8 mouse cellular contexts compared by ENCODE assay signal in the genomic region with DNA sequence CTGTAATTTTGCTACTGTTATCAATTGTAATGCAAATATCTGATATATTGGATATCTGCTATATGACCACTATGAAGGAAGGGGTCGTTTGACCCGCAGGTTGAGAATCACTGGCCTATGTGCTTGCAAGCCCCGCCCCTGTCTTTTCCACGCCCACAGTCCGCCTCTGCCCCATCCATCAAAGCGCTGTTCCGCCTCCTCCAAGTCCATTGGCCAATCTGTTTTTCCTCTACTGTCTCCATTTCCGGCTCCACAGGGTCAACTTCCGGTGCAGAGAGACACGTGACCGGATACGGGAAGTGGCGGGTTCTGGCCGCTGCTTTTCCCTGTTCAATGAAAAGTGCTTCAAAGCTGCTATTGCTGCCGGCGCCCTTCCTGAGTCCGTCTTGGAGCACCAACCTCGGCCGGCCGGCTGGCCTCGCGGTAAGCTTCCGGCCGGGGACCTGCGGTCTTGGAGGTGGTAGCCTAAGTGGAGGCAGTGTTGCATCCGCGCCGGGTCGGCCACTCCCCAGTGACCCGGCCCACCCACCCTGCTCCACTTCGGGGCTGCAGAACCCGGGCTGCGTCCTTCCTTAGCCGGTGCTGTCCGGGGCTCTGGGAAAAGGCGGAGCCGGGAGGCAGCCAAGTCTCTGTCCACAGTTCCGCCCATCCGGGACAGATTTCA. TPM values are rescaled to one million over a fixed set of nuclear protein-coding genes. Genes with fewer than 3 reads are reported as not detected.
DNase-seq lines count a peak whose midpoint lies in the region; ATAC-seq and TF ChIP-seq lines count a peak whose summit lies in the region.

A gene (plus strand): TSS at position 272 of the 664 bp plus-strand sequence.

- H3K9me3 ChIP-seq in megakaryocyte, embryonic 14.5 days = no peaks in the 10 kb centered on the region

- H3K36me3 ChIP-seq in megakaryocyte, embryonic 14.5 days (replicated peaks; ENCODE audit: low read length) = peaks cover 19% of the 10 kb centered on the region

- peaks cover 4% of the 10 kb centered on the region; the same call in 1 of the 2 replicates for H3K4me1 ChIP-seq in cortical plate, adult 2 months (ENCODE audit: control insufficient read depth, insufficient read depth, low read length)
- peaks cover 66% of the 10 kb centered on the region for H3K4me1 ChIP-seq in megakaryocyte, embryonic 14.5 days

- peak; percentile 100 for ATAC-seq in activated CD4-positive, CD25-positive, alpha-beta regulatory T cell, adult 4 months

- 0 out of 2 replicates have a peak, but pooled peaks have one; percentile 54 for TF ChIP-seq POLR2A in cortical plate, adult 2 months (IDR thresholded peaks at IDR 0.05; ENCODE audit: extremely low read depth, insufficient read depth, low read length)

- H3K27ac ChIP-seq in cortical plate, adult 2 months (ENCODE audit: insufficient read depth, low read length) = no peak within 1 kb of the TSS

- peak; percentile 83 to 91 for DNase-seq in gastrocnemius, adult 8-10 months (ENCODE audit: low spot score in 2 of 2)
- DNase-seq in hindlimb bud, embryonic 11.5 days (ENCODE audit: extremely low spot score, low read depth, low spot score) = peak; percentile 80
- peak; percentile 82 to 93 for DNase-seq in left cerebral cortex, adult 8-10 months (ENCODE audit: low spot score in 2 of 2)
- peak; percentile 97 for DNase-seq in right cerebral cortex, postnatal 10 days (ENCODE audit: low spot score in 2 of 2)
- peak; percentile 86 for DNase-seq in urinary bladder, postnatal 25 days (ENCODE audit: low spot score)

- TF ChIP-seq CTCF in cortical plate, adult 2 months (IDR thresholded peaks at IDR 0.05; ENCODE audit: extremely low read depth, insufficient read depth, low read length) = no peak

- H3K27me3 ChIP-seq in megakaryocyte, embryonic 14.5 days (replicated peaks) = no peaks in the 10 kb centered on the region

- H3K4me3 ChIP-seq in cortical plate, adult 2 months (ENCODE audit: insufficient read depth, low read length) = peak within 1 kb of the TSS; percentile 36
- peak within 1 kb of the TSS; percentile 95 for H3K4me3 ChIP-seq in megakaryocyte, embryonic 14.5 days (replicated peaks)

RNA-seq across cellular contexts. Expression of the gene that starts here (rescaled TPM):
- polyA plus RNA-seq in activated CD4-positive, CD25-positive, alpha-beta regulatory T cell, adult 4 months (2017; shearing (Covaris generic)) = 10 to 100 TPM; 40.6 to 53.4 TPM
- polyA plus RNA-seq in cortical plate, adult 2 months (2012; rRNA removed) = 92.7 and 104 TPM in 2 replicates
- 10 to 100 TPM in 3 of 4 experiments, 1 to 10 TPM in 1; 9.5 to 12.7 (median 11.3) TPM for total RNA-seq in gastrocnemius, adult 8-10 months (2022)
- 10 to 100 TPM; 48.8 to 59.2 (median 57.1) TPM for total RNA-seq in left cerebral cortex, adult 8-10 months (2022)
- 1.2 TPM in 1 of 2 replicates, not detected in the other for polyA plus RNA-seq in megakaryocyte, embryonic 14.5 days (2012; ENCODE audit: insufficient read depth, low replicate concordance)

Comparison
In these comparisons a context has a peak if more than half of its experiments do, and no peak if none do; other contexts are left out.
1. RNA of the gene that starts here (polyA plus RNA-seq): 92.7 to 104 TPM in cortical plate, adult 2 months and 40.6 to 53.4 TPM in activated CD4-positive, CD25-positive, alpha-beta regulatory T cell, adult 4 months; 1.2 TPM in megakaryocyte, embryonic 14.5 days; every median in the first group is over 10 times any median in the second.
2. Peak in every context shown above with its lines, with median percentiles within 50 percentile points of each other: DNase-seq.